Mouse (Mus musculus) layer of hippocampus, postnatal 36 days (tissue): ENCODE results near the gene Trib2. TPM values are rescaled to one million over a fixed set of nuclear protein-coding genes. Genes with fewer than 3 reads are reported as not detected.

Experiments
- DNase-seq, 2 experiments: peaks; one replicate each; pipeline ENCODE4 v3.0.0; 2022
- total RNA-seq, 2 experiments: library from RNA; stranded (reverse); gene quantifications; 2 replicates each; pipeline ENCODE4 v1.2.3; 2021

Gene Trib2
- total RNA-seq, 2 experiments from 2014 or later, result 34.0 to 40.5 TPM

DNA sequence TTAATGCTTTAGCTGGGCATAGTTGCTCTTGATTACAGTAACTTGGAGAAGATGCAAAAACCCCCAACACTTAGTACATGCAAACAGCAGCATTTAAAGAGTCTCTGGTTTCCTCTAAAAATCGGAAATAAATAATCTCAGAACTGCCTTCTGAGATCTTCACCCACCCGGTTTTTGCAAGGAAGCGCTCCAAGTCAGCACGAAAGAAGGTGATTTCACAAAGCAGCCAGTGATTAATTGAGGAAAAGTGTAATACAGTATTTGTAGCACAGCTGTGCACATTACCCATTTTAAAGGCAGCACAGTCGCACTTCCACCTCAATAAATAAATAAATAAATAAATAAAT lies 2.9 kb downstream of the Trib2 start:
- DNase-seq, result no peak

DNA sequence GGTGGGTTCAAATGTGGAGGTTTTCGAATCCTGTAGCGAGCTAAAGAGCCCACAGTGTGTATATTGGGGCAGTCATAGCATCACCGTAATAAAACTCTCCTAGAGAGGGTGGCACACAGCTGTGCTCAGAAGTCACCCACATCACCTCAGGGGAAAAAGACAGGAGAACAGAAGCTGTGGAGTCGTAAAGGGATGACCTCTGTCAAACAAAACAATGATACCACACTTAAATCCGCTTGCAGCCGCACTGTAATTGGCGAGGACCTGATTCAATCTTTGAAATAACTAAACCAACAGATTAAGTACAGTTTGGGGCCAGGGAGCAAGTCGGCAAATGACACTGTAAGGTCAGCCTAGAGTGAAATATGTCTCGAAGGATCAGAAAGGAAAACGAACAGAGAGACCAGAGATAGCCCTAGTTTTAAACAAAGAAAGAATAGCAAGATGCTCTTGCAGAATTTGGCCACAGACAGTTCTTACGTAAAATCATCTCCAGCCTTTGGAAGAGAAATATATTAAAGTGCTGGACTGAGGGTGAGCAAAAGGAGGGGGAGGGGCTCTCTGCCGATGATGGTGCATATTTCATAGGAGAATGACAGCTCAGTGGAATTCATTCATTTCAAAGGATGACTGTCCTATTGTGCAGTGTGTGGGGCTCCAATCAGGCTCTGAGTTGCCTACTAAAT lies 3.4 kb downstream of the Trib2 start:
- DNase-seq, result no peak

DNA sequence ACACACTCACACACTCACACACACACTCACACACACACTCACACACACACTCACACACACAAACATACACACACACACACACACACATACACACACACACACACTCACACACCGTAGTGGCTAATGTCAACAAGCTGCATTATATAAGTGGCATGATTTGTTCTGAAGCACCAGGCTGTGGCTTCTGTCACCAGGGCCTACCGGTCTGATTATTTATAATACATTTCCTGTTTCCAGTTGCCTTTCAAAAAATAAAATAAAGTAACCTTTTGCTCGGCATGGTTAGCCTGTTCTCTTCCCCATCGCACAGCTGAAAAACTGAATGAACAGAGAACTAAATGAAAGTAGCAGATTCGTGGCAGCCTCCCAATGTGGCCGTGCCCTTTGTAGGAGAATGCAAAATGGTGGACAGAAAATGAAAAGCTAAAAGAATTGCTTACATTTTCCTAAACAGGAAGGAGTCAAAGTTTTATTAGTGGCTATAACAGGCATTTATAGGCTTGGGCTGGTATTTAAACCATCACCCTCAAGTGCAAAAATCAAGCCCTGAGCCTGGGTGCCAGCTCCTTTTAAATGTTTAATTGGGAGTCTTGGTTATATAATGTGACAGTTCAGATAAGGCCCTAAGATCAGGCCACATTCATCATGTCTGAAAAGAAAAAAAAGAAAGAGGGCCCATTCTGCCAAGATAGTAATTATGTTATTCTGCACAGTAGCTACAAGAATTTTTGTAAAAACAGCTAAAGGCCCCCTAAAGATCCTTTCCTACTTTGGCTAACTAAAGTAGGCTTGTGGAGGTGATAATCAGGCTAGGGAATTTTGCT lies 4.4 kb downstream of the Trib2 start:
- DNase-seq, result no peak

DNA sequence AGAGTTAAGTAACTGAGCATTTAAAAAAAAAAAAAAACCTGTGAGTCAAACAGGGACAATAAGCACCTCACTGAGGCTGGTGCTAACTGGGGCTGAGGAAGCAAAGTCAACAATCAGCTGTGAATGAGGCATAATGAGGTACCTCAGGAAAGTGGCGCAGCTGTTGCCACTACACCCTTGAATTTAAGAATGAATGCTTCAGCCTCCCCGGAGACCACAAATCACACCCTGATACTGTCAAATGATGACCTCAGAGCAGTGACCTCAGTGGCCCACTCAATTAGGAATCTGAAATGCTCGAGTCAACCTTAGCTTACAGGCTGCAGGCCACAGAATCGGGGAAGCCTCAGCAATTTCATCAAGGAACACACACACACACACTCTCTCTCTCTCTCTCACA lies 5.0 kb downstream of the Trib2 start:
- DNase-seq, result no peak

DNA sequence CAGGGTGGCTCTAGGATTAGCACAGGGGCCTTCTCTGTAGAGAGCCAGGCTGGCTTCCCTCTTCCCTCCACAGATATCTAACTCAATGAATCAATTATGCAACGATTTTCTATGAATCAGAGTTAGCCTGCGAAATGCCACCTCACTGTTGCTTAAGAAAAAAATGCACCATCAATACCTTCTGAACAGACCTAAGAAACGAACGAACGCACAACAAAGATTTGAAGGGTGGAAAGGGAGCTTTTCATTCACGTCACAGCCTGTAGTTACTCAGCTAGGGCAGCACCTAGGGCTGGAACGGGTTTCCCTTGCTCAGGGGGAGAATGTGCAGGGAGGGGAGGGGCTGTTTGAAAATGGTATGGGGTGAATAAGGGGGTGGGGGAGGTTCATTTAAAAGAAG lies 5.8 kb downstream of the Trib2 start:
- DNase-seq, result no peak

DNA sequence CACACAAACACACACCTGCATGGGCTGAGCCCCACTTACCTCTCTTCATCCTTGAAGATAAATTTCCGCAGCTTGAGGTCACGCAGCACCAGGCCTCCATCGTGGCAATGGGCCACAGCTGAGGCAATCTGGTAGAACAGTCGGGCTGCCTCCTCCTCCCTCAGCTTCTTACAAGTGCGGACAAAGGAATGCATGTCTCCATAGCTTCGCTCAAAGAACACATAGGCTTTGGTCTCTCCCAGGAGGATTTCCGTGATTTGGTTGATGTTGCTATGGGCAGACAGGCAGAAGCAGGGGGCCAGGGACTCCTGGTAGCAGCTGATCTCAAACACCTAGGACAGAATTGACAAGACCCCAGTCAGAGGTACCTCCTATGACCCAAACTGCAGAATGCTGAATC lies 7.1 kb downstream of the Trib2 start:
- DNase-seq, result no peak

DNA sequence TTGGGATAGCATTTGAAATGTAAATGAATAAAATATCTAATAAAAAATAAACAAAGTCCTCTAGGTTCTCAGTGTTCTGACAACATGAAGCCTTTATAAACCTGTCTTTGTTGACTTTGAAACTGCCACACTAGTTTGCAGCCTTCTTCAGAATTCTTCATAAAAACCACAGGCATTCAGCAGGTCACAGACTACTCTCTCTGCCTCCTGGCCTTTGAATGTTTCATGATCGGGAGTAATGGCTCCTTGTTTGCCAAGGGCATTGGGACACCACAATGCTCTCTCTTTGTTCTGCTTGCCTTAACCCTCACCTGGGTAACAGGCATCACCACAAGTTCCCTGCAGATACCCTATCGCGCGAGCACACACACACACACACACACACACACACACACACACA lies 7.5 kb downstream of the Trib2 start:
- no peak for DNase-seq

DNA sequence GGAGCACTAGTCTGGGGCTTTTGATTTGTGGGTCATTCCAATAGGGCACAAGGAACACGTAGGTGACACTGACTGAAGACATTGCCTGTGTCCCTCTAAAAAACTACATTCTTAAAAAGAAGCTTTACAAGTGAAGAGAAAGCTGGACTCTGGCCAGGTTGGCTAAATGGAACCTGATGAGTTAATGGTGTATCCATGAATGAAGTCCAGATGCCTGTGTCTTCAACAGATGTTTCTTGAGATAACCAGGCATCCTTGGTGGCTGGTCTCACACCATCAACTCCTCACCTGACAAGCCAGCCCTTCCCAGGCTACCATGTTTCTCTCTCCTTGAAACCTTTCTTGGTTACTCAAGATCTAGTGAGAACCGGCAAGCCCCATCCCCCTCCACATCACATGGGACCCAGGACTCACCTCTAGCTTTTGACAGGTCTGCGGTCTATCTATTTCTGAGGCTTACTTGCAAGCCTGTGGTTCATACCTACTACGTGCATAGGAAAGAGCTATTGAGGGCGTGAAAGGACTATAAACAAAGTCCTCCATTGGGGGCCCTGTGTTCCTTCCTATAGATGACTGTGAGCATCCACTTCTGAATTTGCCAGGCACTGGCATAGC lies 8.4 kb downstream of the Trib2 start:
- no peak for DNase-seq

DNA sequence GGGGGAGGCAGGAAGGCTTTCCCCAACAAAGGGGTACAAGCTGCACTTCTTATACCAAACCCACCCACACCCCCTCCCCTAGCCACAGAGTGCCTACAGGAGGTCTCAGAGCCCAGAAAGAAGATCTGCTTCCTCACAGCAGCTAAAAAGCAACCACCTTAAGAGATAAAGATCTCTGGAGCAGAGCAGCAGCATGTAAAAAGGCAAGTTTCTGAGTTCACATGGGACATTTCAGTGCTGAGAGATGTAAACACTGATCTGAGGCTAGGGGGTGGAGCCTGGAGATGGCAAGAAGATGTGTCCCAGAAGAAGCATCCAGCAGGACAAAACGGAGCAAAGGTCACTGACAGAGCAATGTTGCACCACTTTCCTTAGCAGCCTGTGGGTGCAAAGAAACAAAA lies 11.8 kb downstream of the Trib2 start:
- DNase-seq, result no peak

DNA sequence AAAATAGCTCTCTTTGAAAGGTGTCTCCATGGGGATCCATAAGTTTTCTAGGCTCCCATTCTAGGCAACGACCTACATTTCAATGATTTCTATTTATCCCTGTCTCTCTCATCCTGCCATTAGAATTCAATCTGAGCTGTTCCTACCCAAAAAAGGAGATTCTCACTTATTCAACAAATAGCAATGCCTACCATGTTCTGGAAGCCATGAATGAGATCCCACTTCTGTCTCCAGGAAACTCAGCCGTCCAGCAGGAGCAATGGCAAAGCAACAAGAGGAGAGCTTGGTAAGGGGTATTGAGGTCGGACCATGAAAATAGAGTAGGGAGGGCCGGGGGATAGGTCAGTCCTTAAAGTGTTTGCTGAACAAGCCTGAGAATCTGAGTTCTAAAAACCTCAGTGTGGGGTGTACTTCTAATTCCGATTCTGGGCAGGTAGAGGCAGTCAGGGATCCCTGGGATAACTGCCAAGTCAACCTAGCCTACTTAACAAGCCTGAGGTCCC lies 12.7 kb downstream of the Trib2 start:
- no peak for DNase-seq

DNA sequence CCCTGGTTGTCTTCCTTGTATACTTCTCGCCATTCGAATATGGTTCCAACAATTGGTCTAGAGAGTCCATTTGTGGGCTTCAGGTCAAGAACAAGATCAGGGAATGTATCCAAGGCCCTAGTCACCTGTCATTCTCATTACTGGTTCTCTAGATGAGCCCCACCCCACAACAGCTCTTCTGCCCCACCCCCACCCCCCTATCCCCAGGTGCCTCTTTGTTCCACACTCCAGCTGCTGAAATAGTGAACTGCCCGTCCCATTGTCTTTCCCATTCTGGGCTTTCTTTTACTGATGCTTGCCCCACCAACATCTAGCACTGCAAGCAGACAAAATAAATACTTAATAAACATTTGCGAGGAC lies 15.2 kb downstream of the Trib2 start:
- DNase-seq, result no peak

DNA sequence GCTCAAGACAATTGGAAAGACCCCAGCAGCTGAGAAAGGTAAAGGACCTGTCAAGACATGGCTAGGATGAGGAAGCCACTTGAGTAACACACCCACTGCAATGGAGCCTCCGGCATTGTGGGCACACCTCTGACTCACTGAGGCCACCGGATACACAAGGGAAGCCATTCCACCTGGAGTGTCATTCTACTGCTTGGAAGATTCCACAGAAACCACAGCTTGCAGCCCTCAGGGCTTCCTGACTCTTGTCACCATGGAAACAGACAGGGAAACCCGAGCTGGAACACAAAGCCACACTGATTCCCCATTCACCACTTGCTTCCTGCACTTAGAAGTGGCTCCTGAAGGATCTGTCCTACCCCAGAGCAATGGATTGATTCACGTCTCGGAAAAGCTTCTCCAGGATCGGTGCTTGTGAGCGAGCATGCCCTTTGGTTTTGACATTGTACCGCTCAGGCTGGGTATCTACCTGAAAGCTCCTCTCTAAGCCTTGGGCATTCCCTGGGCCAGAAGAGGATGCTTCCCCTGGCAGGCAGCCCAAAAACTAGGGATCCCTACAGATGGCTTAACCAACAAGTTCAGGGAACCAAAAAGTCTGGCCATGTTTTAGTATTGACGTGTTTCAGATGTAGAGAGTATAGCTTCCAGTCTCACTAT lies 15.7 kb downstream of the Trib2 start:
- peak in 1 of 2 experiments; percentile 42 for DNase-seq

DNA sequence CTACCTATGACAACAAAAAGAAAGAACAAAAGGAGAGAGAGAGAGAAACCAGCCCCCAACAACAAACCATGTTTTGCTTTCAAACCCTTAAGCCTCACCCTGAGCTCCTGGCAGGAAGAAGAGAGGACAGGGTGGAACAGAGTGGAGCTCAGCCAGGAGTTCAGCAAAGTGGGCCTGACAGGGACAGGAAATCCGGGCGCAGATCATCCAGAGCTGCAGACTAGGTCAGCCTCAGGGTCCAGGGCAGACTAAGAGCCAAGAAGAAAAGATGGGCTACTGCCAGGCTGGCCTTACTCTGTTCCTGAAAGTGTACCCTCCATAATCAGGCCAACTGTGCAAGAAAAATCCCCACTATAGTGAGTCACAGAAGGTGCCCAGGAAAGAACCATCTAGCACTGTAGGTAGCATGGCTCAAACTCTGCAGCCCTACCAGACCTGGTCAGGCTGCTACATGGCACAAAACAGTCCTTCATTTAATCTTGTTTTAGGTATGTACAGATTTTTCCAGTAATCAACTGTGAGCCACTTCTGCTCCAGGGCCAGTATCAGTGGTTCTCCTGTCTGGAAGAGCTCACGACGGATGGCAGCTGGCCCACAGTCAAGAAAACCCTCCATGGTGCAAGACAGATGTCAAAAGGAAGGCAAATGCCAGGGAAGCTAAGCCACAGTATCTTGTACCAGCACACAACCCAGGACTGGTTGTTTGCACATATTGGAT lies 16.4 kb downstream of the Trib2 start:
- DNase-seq, result peak in 1 of 2 experiments; percentile 28

DNA sequence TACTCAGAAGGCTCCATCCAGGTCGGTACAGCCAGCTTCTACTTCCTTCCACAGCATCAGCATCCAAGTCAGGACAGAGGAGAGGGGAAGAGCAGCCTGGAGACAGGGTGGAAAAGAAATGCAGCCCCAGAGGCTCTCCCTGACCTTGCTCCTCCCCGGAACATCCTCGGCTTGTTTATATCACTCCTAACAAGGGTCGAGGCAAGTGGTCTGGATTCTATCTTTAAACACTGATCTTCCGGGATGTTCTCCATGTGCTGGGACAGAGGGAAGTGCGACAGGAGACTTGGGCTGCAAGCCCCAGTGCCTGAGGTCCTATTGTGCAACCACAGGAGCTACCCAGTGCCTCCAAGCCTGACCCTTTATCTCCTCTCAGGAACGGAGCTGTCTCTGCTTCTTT lies 18.7 kb downstream of the Trib2 start:
- DNase-seq, result no peak

DNA sequence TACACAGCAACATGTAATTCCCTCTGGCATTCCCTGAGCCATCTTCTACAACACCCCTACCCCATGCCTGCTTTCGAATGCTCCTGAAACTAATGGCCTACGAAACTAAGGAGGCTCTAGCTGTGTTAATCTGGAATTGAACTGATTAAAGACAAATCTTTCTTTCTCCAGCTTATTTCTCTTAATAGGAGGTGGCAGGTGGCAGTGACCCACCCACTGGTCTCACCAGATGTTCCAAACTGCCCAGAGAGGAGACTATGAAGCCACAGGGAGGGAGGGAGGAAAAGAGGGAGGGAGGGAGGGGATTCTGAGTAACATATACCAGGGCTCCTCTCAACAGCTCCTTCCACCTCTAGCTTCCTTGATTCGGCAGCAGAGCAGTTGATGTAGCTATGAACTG lies 20.8 kb downstream of the Trib2 start:
- DNase-seq, result no peak

DNA sequence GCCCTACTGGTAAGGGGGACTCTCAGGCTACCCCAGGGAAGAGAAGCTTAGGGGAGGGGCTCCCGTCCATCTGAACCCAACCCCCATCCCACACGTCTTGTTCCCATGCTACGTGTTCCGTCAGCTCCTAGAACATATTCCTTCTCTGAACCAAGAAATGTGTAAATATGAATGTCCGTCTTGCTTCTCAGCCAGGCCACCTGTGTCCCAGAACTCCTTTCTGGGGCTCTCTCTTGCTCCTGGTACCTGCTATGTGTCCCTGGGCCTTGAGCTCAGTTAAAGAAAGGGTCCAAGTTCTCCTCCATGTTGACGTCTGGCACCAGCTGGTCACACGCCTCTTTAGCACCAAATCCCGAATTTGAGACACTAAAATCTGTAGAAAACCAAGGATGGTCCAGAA lies 23.4 kb downstream of the Trib2 start:
- no peak for DNase-seq

DNA sequence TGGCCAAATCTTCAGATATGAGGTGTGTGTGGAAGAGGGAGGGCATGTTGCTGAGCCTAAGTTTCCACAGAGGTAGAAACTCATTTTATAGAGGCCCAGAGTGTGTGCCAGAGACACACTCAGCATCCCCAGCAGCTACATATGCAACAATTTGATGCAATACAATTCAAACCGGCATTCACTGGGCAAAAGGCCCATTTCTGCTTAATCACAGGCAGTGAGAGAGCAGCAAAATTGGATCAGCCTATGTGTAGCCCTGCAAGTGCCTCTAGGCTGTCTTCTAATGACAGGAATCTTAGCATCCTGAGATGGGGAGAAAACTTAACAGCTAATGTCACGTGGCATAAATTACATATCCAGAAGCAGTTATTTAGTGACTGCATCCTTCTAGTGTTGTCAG lies 26.5 kb downstream of the Trib2 start:
- no peak for DNase-seq

DNA sequence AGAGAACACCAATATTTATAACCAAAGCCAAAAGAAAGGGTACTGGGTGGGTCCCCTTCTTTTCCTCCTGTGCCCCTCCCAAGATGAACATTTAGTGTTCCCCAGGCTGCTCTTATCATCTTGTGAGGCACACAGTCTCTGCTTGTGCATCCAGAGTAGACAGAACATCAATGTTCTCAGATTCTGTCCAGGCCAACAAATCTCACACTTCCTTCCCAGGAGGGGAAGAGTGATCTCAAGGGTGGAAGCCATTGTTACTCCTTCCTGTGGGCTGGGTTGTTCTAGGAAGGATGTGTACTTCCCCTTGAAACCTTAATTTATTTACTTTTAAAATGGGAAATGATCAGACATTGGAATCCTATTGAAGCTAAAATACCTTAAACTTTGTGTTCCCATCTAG lies 39.7 kb downstream of the Trib2 start:
- DNase-seq, result no peak

DNA sequence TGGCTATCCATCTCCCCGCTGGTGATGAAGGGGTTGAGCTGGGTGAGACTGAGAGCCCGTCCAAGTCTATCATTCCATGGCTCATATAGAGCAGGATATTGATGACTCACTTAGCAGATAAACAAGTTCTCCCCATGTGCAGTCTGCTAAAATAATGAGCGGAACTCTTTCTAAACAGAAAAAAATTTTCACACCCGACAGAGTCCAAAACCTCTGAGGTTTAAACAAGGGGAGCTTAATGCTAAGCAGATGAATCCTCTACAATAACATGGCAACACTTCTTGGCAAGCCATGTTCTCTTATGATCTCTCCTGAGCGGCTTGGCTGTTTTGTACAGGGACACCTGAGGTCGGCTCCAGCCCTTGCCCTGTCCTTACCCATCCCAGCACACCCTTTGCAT lies 45.0 kb downstream of the Trib2 start:
- no peak for DNase-seq

DNA sequence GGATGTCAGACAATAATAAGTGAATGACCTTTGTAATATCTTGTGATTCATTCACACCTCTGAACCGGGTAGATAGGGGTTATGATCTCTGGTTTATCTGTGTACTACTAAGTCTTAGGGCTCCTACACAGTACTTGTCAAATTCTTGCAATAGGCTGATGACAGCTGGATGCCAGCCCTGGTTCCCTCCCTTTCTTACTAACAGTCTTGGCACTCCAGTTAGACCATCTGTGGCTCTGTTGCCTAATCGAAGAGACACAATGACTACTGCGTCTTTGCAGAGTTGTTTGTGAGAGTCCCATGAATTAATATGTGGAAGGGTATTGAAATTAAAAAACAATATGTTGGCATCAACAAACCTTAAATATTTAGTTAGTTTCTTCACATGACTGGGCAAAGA lies 48.2 kb downstream of the Trib2 start:
- DNase-seq, result peak; percentile 27 to 29

DNA sequence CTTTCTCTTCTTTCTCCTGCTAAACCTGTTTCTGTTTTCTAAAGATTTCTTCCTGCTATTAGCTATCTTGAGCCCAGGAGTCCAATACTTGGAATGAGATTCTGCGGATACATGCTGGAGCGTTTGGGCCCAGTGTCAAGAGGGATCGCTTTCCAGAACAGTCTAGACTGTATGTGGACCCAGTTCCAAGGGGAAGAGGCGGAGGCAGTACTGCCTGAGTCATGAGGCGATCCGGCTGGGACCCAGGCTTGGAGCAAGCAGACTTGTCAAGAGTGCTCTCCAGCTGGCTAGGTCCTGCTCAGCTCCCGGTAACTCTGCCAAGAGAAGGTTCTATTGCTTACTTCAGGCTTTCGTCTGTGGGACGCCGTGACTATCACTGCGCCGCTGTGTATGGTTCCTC lies 50.7 kb downstream of the Trib2 start:
- DNase-seq, result peak in 1 of 2 experiments; percentile 14

DNA sequence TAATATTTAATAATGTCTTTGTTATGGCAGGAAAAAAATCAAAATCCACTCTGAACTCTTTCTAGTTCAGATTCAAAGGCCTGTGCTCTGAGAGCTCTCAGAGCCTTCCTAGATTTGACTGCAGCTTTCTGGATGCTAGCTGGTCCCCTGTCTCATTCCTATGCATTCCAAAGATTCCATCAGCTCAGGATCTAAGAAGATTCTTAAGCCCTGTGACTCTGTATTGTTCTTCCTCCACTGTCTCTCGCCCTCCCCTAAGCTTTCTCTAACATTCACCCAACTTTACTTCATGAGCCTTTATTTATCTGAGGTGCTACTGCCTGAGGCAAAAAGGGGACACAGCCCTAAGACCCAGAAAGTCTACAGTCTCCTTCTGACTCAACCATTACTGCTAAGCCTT lies 51.5 kb downstream of the Trib2 start:
- no peak for DNase-seq
